Mouse (Mus musculus) hindbrain, embryonic 13.5 days (tissue): ENCODE data around the gene Slc35d3. TPM values are rescaled to one million over a fixed set of nuclear protein-coding genes. Genes with fewer than 3 reads are reported as not detected.

Experiments
- ATAC-seq: fragments of 200-750 bp; cut with Nextera tagmentation; 2 replicates; pipeline ENCODE4 v1.8.0; 2017; ENCODE audit warnings: moderate TSS enrichment; ENCODE audit not compliant: low FRiP score
- H3K27ac ChIP-seq: fragments of 300-500 bp; sonication (generic); 2 replicates; pipeline ENCODE4 v1.5.1; 2015; ENCODE audit warnings: inconsistent platforms, mild to moderate bottlenecking, moderate library complexity
- H3K27me3 ChIP-seq: fragments of 300-500 bp; sonication (generic); 2 replicates; pipeline ENCODE4 v1.6.1; 2015; ENCODE audit warnings: mild to moderate bottlenecking, inconsistent platforms
- H3K36me3 ChIP-seq: fragments of 300-500 bp; sonication (generic); 2 replicates; pipeline ENCODE4 v1.6.1; 2015; ENCODE audit warnings: mild to moderate bottlenecking, inconsistent platforms
- H3K4me1 ChIP-seq: fragments of 300-500 bp; sonication (generic); replicated peaks from 2 replicates; pipeline ENCODE4 v1.6.1; 2015; ENCODE audit warnings: inconsistent platforms
- H3K4me2 ChIP-seq: fragments of 300-500 bp; sonication (generic); 2 replicates; pipeline ENCODE4 v1.6.1; 2015; ENCODE audit warnings: inconsistent platforms, mild to moderate bottlenecking, moderate library complexity
- H3K4me3 ChIP-seq: fragments of 300-500 bp; sonication (generic); 2 replicates; pipeline ENCODE4 v1.5.1; 2015; ENCODE audit warnings: mild to moderate bottlenecking, inconsistent platforms
- H3K9ac ChIP-seq: fragments of 300-500 bp; sonication (generic); 2 replicates; pipeline ENCODE4 v1.6.1; 2015; ENCODE audit warnings: mild to moderate bottlenecking, inconsistent platforms
- H3K9me3 ChIP-seq: fragments of 300-500 bp; sonication (generic); 2 replicates; pipeline ENCODE4 v1.6.1; 2016; ENCODE audit warnings: inconsistent platforms
- WGBS: fragments of 180-500 bp; shearing (Covaris S2); methylation state at CpG from one replicate; pipeline ENCODE4 v1.1.7; 2015; 5-methylcytosine and 5-hydroxymethylcytosine counted together
- polyA plus RNA-seq: library from polyadenylated mRNA; unstranded; fragments of >200 nt; fragmentation: Nextera tagmentation; extraction: Ambion mirVana; gene quantifications from 2 replicates; pipeline ENCODE4 v1.2.1, GENCODE M21; 2015

The Slc35d3 gene
- polyA plus RNA-seq, 1 experiment from 2014 or later = 1.4 TPM

DNA sequence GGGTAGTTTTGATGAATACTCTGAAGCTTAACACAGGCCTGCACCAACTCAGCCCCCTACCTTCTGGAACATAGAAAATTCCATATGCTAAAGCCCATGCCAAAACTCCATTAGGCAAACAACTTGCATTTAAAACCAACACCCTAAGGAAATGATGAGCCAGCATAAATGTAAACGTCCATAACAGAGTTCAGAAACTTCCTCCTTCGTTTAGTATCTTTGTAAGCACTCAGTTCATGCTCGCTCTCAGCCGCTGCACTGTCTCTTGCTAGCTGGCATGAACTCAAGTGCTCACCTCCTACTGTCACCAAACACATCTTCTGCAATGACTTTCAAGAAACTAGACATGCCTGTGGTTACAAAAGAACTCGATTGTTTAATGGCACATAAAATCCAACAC, 24.1 kb upstream of the Slc35d3 start:
- Histone ChIP-seq H3K9ac (no peak overlapping the region), H3K9me3 (no peaks in the 10 kb centered on the region), H3K27me3 (no peaks in the 10 kb centered on the region), H3K27ac (no peak overlapping the region), H3K4me1 (peaks cover 6% of the 10 kb centered on the region), H3K4me3 (no peak overlapping the region), H3K36me3 (no peaks in the 10 kb centered on the region), H3K4me2 (no peak overlapping the region)
- WGBS = 95% methylated on average over 5 of the region's 5 CpGs
- no peak for ATAC-seq

DNA sequence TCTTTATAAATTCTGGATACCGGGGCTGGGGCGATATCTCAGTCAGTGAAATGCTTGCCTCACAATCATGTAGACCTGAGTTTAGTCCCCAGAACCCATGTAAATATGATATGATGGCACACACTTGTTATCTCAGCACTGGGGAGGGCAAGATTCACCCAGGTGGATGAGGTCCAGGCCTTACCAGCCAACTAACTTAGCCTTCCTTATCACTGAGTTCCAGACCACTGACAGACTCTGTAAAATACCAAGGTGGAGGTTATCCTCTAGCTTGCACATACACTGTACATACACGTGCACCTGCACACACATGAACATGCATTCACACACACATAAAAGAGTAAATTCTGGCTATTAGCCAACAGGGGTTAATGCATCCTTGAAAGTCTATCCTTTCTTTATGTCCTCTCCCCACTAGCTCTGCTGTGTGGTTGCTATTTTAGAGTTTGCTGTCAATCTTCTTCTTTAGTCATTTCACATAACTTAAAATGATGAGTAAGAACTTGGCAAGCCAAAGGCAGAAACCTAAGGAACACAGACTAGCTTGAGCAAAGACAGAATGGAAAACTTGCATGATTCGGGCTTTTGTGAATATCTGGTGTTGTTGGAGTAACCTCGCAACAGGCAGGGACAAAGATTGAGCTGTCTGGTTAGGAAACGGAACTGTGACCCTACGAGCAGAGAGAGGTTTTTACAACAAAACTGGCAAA, 4.5 kb upstream of the Slc35d3 start:
- Histone ChIP-seq H3K27me3 (peaks cover 42% of the 10 kb centered on the region), H3K9me3 (no peaks in the 10 kb centered on the region), H3K4me2 (no peak overlapping the region), H3K4me3 (no peak overlapping the region), H3K27ac (no peak overlapping the region), H3K36me3 (no peaks in the 10 kb centered on the region), H3K9ac (no peak overlapping the region), H3K4me1 (peaks cover 15% of the 10 kb centered on the region)
- no peak for ATAC-seq
- WGBS = 93% methylated on average over 7 of the region's 7 CpGs

DNA sequence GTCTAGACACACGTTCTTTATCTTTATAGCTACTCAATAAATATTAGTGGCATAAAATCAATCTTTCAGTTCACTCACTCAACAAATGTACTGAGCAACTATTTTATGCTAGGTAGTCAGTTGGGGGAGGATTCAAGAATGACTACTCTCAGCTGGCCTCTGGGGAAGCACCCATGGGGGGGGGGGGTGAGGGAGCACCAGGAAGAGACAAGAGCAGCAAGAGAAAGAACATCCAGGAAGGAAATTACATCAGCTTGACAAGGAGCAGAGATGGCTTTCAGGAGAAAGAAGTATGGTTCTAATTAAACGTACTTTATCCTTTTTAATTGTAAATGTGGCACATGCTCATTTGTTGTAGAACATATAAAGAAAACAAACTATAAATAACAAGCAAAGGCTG, 2.4 kb upstream of the Slc35d3 start:
- Histone ChIP-seq H3K4me1 (peaks cover 34% of the 10 kb centered on the region), H3K36me3 (no peaks in the 10 kb centered on the region), H3K4me2 (no peak overlapping the region), H3K9me3 (no peaks in the 10 kb centered on the region), H3K4me3 (no peak overlapping the region), H3K27ac (no peak overlapping the region), H3K27me3 (peaks cover 63% of the 10 kb centered on the region), H3K9ac (no peak overlapping the region)
- 85% methylated on average over 2 of the region's 2 CpGs for WGBS
- ATAC-seq = no peak

DNA sequence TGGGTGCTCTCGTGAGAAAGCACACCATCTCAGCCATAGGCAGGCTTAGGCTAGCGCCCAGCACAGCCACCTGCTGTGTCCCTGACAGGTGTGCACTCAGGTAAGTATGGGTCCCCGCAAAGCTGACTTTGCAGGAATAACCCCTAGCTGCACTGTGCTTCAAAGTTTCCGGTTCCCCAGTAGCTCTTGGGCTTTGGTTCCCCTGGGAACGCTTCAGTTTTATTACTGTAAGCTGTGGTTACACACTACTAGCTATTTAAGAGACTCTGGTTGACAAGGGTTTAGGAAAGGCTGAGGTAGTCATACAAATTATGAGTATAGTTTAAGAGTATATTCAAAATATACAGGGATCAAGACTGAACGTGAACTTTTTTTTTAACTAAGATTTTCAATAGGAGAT, 1.5 kb upstream of the Slc35d3 start:
- 35% methylated on average over 6 of the region's 6 CpGs for WGBS
- Histone ChIP-seq H3K4me1 (peaks cover 34% of the 10 kb centered on the region), H3K4me3 (no peak overlapping the region), H3K4me2 (no peak overlapping the region), H3K36me3 (no peaks in the 10 kb centered on the region), H3K9ac (no peak overlapping the region), H3K9me3 (no peaks in the 10 kb centered on the region), H3K27me3 (peaks cover 69% of the 10 kb centered on the region), H3K27ac (no peak overlapping the region)
- no peak for ATAC-seq

DNA sequence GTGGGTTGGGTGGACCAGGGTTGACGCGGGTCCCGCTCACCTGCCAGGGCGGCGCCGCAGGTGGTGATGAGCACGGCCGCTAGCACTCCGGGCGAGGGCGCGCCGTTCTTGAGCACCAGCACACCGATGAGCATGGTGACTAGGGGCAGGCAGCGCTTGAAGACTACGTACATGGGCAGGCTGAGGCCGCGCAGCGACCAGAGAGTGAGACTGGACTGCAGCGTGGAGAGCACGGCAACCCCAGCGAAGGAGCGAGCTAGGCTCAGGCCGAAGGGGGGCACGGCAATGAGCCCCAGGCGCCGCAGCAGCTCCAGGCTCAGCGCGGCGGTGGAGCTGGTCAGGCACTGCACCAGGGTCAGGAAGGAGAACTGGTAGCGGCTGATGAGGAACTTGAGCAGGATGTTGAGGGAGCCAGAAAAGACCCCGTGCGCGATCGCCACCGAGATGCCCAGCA, 688 bp downstream of the Slc35d3 start:
- peaks cover 34% of the 10 kb centered on the region for H3K4me1 ChIP-seq
- H3K4me2 ChIP-seq = peak overlapping the region; percentile 100
- peaks cover 89% of the 10 kb centered on the region for H3K27me3 ChIP-seq
- WGBS = under 1% methylated on average over 36 of the region's 36 CpGs
- no peaks in the 10 kb centered on the region for H3K9me3 ChIP-seq
- H3K36me3 ChIP-seq = no peaks in the 10 kb centered on the region
- ATAC-seq = peak; percentile 76
- H3K4me3 ChIP-seq = peak overlapping the region; percentile 59
- H3K9ac ChIP-seq = peak overlapping the region; percentile 71
- no peak overlapping the region for H3K27ac ChIP-seq

DNA sequence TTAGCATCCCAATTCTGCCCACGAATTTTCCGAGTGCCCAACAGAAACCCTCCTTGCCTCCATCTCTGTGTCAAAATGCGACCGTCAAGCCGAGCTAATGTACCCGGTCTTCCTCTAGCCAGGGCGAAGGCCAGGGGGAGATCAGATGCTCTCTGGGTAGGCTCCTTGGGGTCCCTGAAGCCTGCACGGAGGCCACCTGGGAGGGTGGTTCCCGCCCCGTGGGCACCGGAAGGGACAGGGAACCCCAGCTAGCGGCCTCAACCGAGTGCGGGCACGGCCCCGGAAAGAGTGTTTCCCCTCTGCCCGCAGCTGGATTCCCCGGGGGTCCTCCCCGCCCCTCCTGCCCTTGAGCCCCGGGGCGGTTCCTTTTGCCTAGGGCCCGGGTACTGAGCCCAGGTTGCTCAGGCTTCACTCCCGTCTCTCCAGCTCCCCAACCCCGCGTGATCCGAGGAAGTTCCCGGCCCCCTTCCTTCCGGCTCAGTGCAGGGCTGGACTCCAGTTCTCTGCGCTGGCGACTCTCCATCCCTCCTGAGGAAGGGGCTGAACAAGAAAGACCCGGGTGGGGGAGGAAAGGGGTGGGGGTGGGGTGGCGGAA, 1.4 kb downstream of the Slc35d3 start:
- H3K4me2 ChIP-seq = peak overlapping the region; percentile 100
- WGBS = 0% methylated on average over 24 of the region's 32 CpGs
- peak; percentile 55 for ATAC-seq

DNA sequence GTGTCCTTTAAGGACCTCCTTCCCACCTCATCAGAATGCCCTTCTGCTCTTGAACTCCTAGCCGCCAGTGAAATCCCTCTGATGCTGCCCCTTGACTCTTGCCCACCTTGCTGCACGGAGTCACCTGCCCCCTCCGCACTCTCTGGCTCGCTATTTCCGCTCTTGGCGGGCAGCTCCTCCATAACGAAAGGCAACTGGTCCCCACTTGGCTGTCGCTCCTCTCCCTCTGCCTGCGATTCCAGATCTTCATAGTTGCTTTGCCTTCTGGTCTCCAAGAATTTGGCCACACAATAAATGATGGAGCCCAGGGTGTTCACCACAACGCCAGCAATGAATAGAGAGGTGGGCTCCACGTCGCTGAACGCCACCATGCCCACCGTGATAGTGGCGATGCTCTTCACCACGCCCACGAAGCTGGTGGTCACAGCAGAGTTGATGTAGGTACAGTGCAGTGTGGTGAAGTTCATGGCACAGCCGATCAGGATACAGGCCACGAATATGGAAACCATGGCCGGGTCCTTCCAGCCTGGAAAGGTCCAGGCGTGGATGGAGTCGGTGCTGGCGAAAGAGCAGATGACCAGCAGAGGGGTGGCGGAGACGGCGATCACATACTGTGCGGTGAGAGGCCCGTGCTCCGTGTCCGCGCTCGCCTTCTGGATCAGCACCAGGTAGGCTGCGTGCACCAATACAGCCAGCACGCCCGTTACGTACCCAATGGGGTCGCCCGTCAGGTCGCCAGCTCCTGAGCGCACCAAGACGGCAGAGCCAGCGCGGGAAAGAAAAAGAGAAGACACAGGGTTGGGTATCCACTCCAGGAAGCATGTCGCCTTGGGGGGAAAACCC, 2.1 kb downstream of the Slc35d3 start:
- no peak for ATAC-seq
- H3K27me3 ChIP-seq = peaks cover 86% of the 10 kb centered on the region
- WGBS = 6% methylated on average over 44 of the region's 44 CpGs

More for the DNA sequence above, 1.4 kb downstream of the Slc35d3 start:
- peak overlapping the region; percentile 71 for H3K9ac ChIP-seq
- H3K4me1 ChIP-seq = peaks cover 34% of the 10 kb centered on the region
- no peaks in the 10 kb centered on the region for H3K9me3 ChIP-seq
- H3K36me3 ChIP-seq = no peaks in the 10 kb centered on the region
- peaks cover 88% of the 10 kb centered on the region for H3K27me3 ChIP-seq
- H3K4me3 ChIP-seq = peak overlapping the region; percentile 59
- no peak overlapping the region for H3K27ac ChIP-seq

DNA sequence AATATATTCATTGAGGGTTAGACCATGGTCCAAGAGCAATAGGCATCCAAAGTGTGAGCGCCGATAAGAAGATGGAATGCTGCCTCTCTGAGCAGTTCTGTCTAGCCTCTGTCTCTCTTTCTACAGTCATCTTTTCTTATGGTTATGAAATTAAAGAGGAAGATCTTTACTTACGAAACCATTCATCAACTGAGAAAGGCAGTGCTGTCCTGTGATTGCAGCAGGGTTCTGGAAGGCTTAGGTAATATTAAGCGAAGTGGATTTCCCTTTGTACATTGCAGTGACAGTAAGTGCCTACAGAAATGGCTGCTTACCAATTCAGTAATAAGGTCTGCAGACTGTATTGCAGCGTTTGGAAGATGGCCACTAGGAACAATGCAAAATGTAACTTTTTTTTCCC, 11.4 kb downstream of the Slc35d3 start:
- ATAC-seq = no peak
- no peak overlapping the region for H3K9ac ChIP-seq
- H3K27me3 ChIP-seq = peaks cover 5% of the 10 kb centered on the region; the same call in 1 of the 2 replicates
- H3K4me1 ChIP-seq = peaks cover 8% of the 10 kb centered on the region; the same call in 1 of the 2 replicates
- H3K4me2 ChIP-seq = no peak overlapping the region
- H3K36me3 ChIP-seq = no peaks in the 10 kb centered on the region
- H3K4me3 ChIP-seq = no peak overlapping the region
- H3K9me3 ChIP-seq = no peaks in the 10 kb centered on the region
- 93% methylated on average over 5 of the region's 5 CpGs for WGBS
- no peak overlapping the region for H3K27ac ChIP-seq

More for the DNA sequence above, 2.1 kb downstream of the Slc35d3 start:
- H3K27ac ChIP-seq = no peak overlapping the region
- no peaks in the 10 kb centered on the region for H3K9me3 ChIP-seq
- H3K36me3 ChIP-seq = no peaks in the 10 kb centered on the region
- H3K9ac ChIP-seq = peak overlapping the region; percentile 71; the same call in 1 of the 2 replicates
- H3K4me3 ChIP-seq = peak overlapping the region; percentile 59
- peaks cover 34% of the 10 kb centered on the region for H3K4me1 ChIP-seq
- peak overlapping the region; percentile 100 for H3K4me2 ChIP-seq

DNA sequence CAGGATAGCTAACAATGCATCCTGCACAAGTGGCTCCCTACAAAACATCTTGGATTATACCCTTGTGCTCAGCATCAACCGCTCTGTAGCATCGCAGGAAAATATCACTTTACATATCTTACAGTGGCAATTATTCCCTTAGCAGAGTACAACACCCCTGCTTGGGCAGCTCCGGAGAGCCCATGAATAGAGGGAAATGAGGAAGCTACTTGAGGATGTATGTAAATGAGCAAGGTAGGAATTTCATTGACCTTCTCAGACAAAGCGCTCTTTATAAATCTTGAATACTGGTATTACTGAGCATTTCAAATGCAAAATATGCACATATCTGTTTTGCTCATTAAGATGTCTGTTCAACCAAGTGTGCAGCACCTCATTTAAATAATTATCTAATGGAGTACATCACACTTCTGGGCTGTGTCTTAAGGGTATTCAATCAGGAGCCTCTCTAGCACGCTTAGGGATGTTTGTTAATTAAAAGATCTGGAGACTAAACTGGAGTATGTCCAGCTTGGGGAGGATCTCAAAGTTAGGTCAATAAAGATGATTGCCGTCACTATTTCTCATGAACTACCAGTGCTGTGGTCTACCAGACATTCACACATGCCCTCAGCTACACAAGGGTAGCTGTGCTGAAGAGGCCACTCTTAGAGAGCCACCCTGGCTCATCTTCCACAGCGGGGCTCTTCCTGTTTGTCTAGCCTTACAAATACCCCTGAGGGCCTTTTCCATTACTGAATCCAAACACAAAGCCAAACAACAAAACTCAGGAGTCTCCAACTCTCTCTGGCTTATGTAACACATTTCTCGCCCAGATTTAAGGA, 15.2 kb downstream of the Slc35d3 start:
- Histone ChIP-seq H3K4me2 (no peak overlapping the region), H3K9me3 (no peaks in the 10 kb centered on the region), H3K27ac (0 out of 2 replicates have a peak overlapping the region, but pooled peaks have one; percentile 26), H3K36me3 (no peaks in the 10 kb centered on the region), H3K27me3 (no peaks in the 10 kb centered on the region), H3K4me1 (peaks cover 8% of the 10 kb centered on the region; the same call in 1 of the 2 replicates), H3K9ac (no peak overlapping the region), H3K4me3 (no peak overlapping the region)
- 53% methylated on average over 8 of the region's 8 CpGs for WGBS
- ATAC-seq = peak; percentile 68

DNA sequence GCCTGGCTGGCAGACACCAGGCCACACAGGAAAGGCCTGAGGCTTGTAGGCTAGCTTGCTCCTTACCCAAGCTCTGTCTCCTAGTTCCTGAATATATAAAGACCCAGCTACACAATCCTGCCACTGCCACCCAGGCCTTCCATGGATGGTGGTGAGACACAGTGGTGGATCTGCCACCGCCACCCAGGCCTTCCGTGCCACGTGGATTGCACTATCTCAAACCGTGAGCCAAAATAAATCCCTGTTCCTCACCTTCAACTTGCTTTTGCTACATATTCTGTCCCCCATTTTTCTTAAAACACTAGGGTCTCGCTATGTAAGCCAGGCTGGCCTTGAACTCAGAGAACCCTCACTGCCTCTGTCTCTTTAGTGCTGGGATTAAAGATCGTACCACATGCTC, 17.0 kb downstream of the Slc35d3 start:
- Histone ChIP-seq H3K4me1 (peaks cover 8% of the 10 kb centered on the region; the same call in 1 of the 2 replicates), H3K36me3 (no peaks in the 10 kb centered on the region), H3K27ac (no peak overlapping the region), H3K4me3 (no peak overlapping the region), H3K9ac (no peak overlapping the region), H3K4me2 (no peak overlapping the region), H3K27me3 (no peaks in the 10 kb centered on the region), H3K9me3 (no peaks in the 10 kb centered on the region)
- no peak for ATAC-seq
- WGBS = 93% methylated on average over 6 of the region's 6 CpGs

DNA sequence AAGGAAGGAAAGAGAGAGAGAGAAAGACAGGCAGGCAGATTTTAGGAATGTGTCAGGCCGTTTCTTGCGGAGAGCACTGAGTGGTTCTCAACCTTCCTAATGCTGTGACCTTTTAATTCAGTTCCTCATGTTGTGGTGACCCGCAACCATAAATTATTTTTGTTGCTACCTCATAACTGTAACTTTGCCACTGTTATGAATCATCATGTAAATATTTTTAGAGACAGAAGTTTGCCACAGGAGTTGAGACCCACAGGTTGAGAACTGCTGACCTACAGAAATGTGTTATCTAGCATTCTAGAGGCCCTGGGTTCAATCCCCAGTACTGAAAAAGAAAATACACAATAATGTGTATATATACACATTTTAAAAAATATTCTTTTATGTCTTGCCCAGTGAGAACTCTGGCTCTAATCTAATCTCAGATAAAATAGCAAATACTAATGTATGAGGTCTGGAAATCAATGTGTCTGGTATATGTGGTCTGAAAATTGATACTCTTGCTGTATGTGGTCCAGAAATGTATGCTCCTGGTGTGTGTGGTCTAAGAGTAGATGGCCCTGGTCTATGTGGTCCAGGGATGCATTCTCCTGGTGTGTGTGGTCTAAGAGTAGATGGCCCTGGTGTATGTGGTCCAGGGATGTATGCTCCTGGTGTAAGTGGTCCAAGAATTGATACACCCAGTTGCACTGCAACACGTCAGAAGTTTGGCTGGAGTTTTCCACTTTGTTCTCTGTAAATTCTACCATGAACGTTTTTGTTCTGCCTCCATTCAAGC, 20.0 kb downstream of the Slc35d3 start:
- Histone ChIP-seq H3K4me3 (no peak overlapping the region), H3K4me1 (peaks cover 6% of the 10 kb centered on the region; the same call in 1 of the 2 replicates), H3K4me2 (no peak overlapping the region), H3K9me3 (no peaks in the 10 kb centered on the region), H3K9ac (no peak overlapping the region), H3K27ac (no peak overlapping the region), H3K27me3 (no peaks in the 10 kb centered on the region), H3K36me3 (no peaks in the 10 kb centered on the region)
- no peak for ATAC-seq
- WGBS = 90% methylated on average over 5 of the region's 5 CpGs
